Mouse (Mus musculus): ENCODE measurements around the gene Il1r1. TPM values are rescaled to one million over a fixed set of nuclear protein-coding genes. Genes with fewer than 3 reads are reported as not detected.

The Il1r1 gene
- polyA plus RNA-seq, 1 experiment from 2014 or later: 0.62 TPM

Other genes starting within 250 kb of the Il1r1 start
- gene Il1r2, start 151.0 kb upstream of the Il1r1 start, polyA plus RNA-seq (2016; fragmentation: Nextera tagmentation; extraction: Ambion mirVana): 0.20 and 0.31 TPM in 2 replicates
- 1.8 and 2.1 TPM in 2 replicates for gene Il1rl2, start 99.5 kb downstream of the Il1r1 start, polyA plus RNA-seq (2016; fragmentation: Nextera tagmentation; extraction: Ambion mirVana)
- 0.05 and 0.13 TPM in 2 replicates for gene Il1rl1, start 204.5 kb downstream of the Il1r1 start, polyA plus RNA-seq (2016; fragmentation: Nextera tagmentation; extraction: Ambion mirVana)
- gene Il18r1, start 240.5 kb downstream of the Il1r1 start, polyA plus RNA-seq (2016; fragmentation: Nextera tagmentation; extraction: Ambion mirVana): not detected in 2 replicates